Mouse (Mus musculus) midbrain, embryonic 12.5 days (tissue): ENCODE measurements at regions not wholly inside any gene's neighbourhood (a gene's known extent, or its start where the extent isn't known, plus 50 kb on each side); places are given as distances from the start of the nearest gene placed in this dataset.
"Not testable (repeated sequence)": the region's sequence is repeated elsewhere in the genome, so short reads cannot be mapped to it uniquely, and the experiment has no call there.

Experiments used
- ATAC-seq: fragments of 200-750 bp; cut with Nextera tagmentation; 2 replicates; pipeline ENCODE4 v1.8.0; 2017; ENCODE audit warnings: low read depth, moderate TSS enrichment, moderate library complexity; ENCODE audit not compliant: low FRiP score
- H3K27ac ChIP-seq: fragments of 300-500 bp; sonication (generic); replicated peaks from 2 replicates; pipeline ENCODE4 v1.5.1; 2016; ENCODE audit warnings: mild to moderate bottlenecking
- H3K27me3 ChIP-seq: fragments of 300-500 bp; sonication (generic); 2 replicates; pipeline ENCODE4 v1.6.1; 2016; ENCODE audit warnings: mild to moderate bottlenecking
- H3K36me3 ChIP-seq: fragments of 300-500 bp; sonication (generic); 2 replicates; pipeline ENCODE4 v1.6.1; 2016
- H3K4me1 ChIP-seq: fragments of 300-500 bp; sonication (generic); 2 replicates; pipeline ENCODE4 v1.6.1; 2016
- H3K4me2 ChIP-seq: fragments of 300-500 bp; sonication (generic); replicated peaks from 2 replicates; pipeline ENCODE4 v1.6.1; 2016; ENCODE audit warnings: mild to moderate bottlenecking, moderate library complexity
- H3K4me3 ChIP-seq: fragments of 300-500 bp; sonication (generic); 2 replicates; pipeline ENCODE4 v1.5.1; 2016; ENCODE audit warnings: mild to moderate bottlenecking
- H3K9ac ChIP-seq: fragments of 300-500 bp; sonication (generic); replicated peaks from 2 replicates; pipeline ENCODE4 v1.6.1; 2016; ENCODE audit warnings: mild to moderate bottlenecking, moderate library complexity
- H3K9me3 ChIP-seq: fragments of 300-500 bp; sonication (generic); 2 replicates; pipeline ENCODE4 v1.6.1; 2016; ENCODE audit warnings: mild to moderate bottlenecking
- WGBS: fragments of 180-500 bp; shearing (Covaris S2); methylation state at CpG from one replicate; pipeline ENCODE4 v1.1.7; 2016; 5-methylcytosine and 5-hydroxymethylcytosine counted together

- no peaks in the 10 kb centered on the region for H3K27me3 ChIP-seq
Observed at GRCm38 (mm10) chr12:46636888-46637287, 181.8 kb downstream of the Nova1 start.

GRCm38 (mm10) chr12:46635125-46635772, 183.5 kb downstream of the Nova1 start:
- Histone ChIP-seq H3K9ac (no peak overlapping the region), H3K27ac (peak overlapping the region; percentile 32; the same call in 1 of the 2 replicates)
- ATAC-seq = peak; percentile 87

More at GRCm38 (mm10) chr12:46636888-46637287, 181.8 kb downstream of the Nova1 start:
- no peak overlapping the region for H3K27ac ChIP-seq
- no peak overlapping the region for H3K9ac ChIP-seq
- H3K36me3 ChIP-seq = no peaks in the 10 kb centered on the region
- no peak overlapping the region for H3K4me3 ChIP-seq
- H3K4me2 ChIP-seq = no peak overlapping the region
- H3K4me1 ChIP-seq = peaks cover 12% of the 10 kb centered on the region
- no peaks in the 10 kb centered on the region for H3K9me3 ChIP-seq
- ATAC-seq = no peak

GRCm38 (mm10) chr12:46634771-46635124, 184.0 kb downstream of the Nova1 start:
- Histone ChIP-seq H3K27ac (peak overlapping the region; percentile 32), H3K27me3 (no peaks in the 10 kb centered on the region), H3K4me2 (no peak overlapping the region), H3K4me3 (no peak overlapping the region), H3K4me1 (peaks cover 12% of the 10 kb centered on the region), H3K9ac (no peak overlapping the region), H3K36me3 (no peaks in the 10 kb centered on the region), H3K9me3 (no peaks in the 10 kb centered on the region)
- 35% methylated on average over 1 of the region's 1 CpGs for WGBS
- no peak for ATAC-seq

More at GRCm38 (mm10) chr12:46635125-46635772, 183.5 kb downstream of the Nova1 start:
- Histone ChIP-seq H3K27me3 (no peaks in the 10 kb centered on the region), H3K4me1 (peaks cover 12% of the 10 kb centered on the region), H3K36me3 (no peaks in the 10 kb centered on the region), H3K9me3 (no peaks in the 10 kb centered on the region), H3K4me3 (no peak overlapping the region), H3K4me2 (no peak overlapping the region)
- 14% methylated on average over 6 of the region's 6 CpGs for WGBS

- H3K27ac ChIP-seq, H3K9me3 ChIP-seq, H3K36me3 ChIP-seq, H3K4me3 ChIP-seq, ATAC-seq, H3K4me2 ChIP-seq, H3K9ac ChIP-seq, H3K27me3 ChIP-seq: not testable (repeated sequence)
- H3K4me1 ChIP-seq = peaks cover 12% of the 10 kb centered on the region
Observed at GRCm38 (mm10) chr12:46632384-46632783, 186.3 kb downstream of the Nova1 start.

- no peak for ATAC-seq
- Histone ChIP-seq H3K4me2 (no peak overlapping the region), H3K27ac (no peak overlapping the region), H3K9me3 (no peaks in the 10 kb centered on the region), H3K36me3 (no peaks in the 10 kb centered on the region), H3K4me1 (no peaks in the 10 kb centered on the region), H3K9ac (no peak overlapping the region), H3K4me3 (no peak overlapping the region), H3K27me3 (no peaks in the 10 kb centered on the region)
- WGBS = 87% methylated on average over 2 of the region's 2 CpGs
Observed at GRCm38 (mm10) chr12:46627320-46627719, 191.4 kb downstream of the Nova1 start.

GRCm38 (mm10) chr12:46611439-46611838, 207.3 kb downstream of the Nova1 start:
- no peak for ATAC-seq
- H3K36me3 ChIP-seq = no peaks in the 10 kb centered on the region
- H3K27ac ChIP-seq = no peak overlapping the region

GRCm38 (mm10) chr12:46609580-46610311, 209.0 kb downstream of the Nova1 start:
- WGBS = 18% methylated on average over 12 of the region's 12 CpGs
- Histone ChIP-seq H3K9ac (no peak overlapping the region), H3K27ac (no peak overlapping the region), H3K4me3 (no peak overlapping the region), H3K27me3 (no peaks in the 10 kb centered on the region), H3K4me2 (no peak overlapping the region), H3K4me1 (peaks cover 3% of the 10 kb centered on the region; the same call in 1 of the 2 replicates), H3K9me3 (no peaks in the 10 kb centered on the region), H3K36me3 (no peaks in the 10 kb centered on the region)
- peak; percentile 81 for ATAC-seq

More at GRCm38 (mm10) chr12:46611439-46611838, 207.3 kb downstream of the Nova1 start:
- H3K4me3 ChIP-seq = no peak overlapping the region
- no peak overlapping the region for H3K9ac ChIP-seq
- 86% methylated on average over 2 of the region's 2 CpGs for WGBS
- no peaks in the 10 kb centered on the region for H3K9me3 ChIP-seq
- H3K4me2 ChIP-seq = no peak overlapping the region
- H3K4me1 ChIP-seq = peaks cover 3% of the 10 kb centered on the region; the same call in 1 of the 2 replicates
- H3K27me3 ChIP-seq = no peaks in the 10 kb centered on the region

GRCm38 (mm10) chr12:46608290-46608910, 210.3 kb downstream of the Nova1 start:
- H3K36me3 ChIP-seq = no peaks in the 10 kb centered on the region
- peak; percentile 79; the same call in 1 of the 2 replicates for ATAC-seq
- H3K4me1 ChIP-seq = peaks cover 3% of the 10 kb centered on the region; the same call in 1 of the 2 replicates
- H3K4me3 ChIP-seq = no peak overlapping the region
- H3K9me3 ChIP-seq = no peaks in the 10 kb centered on the region
- 53% methylated on average over 10 of the region's 10 CpGs for WGBS
- H3K27ac ChIP-seq = no peak overlapping the region
- H3K4me2 ChIP-seq = no peak overlapping the region
- no peak overlapping the region for H3K9ac ChIP-seq
- no peaks in the 10 kb centered on the region for H3K27me3 ChIP-seq

- no peak overlapping the region for H3K9ac ChIP-seq
- peak; percentile 68; the same call in 1 of the 2 replicates for ATAC-seq
- no peaks in the 10 kb centered on the region for H3K27me3 ChIP-seq
- H3K4me1 ChIP-seq = peaks cover 9% of the 10 kb centered on the region
- no peak overlapping the region for H3K27ac ChIP-seq
- H3K9me3 ChIP-seq = no peaks in the 10 kb centered on the region
- WGBS = 12% methylated on average over 4 of the region's 4 CpGs
- no peaks in the 10 kb centered on the region for H3K36me3 ChIP-seq
- no peak overlapping the region for H3K4me2 ChIP-seq
- no peak overlapping the region for H3K4me3 ChIP-seq
Observed at GRCm38 (mm10) chr12:46597200-46597599, 221.5 kb downstream of the Nova1 start.

- Histone ChIP-seq H3K4me3 (no peak overlapping the region), H3K9ac (no peak overlapping the region), H3K4me2 (no peak overlapping the region), H3K36me3 (no peaks in the 10 kb centered on the region), H3K4me1 (no peaks in the 10 kb centered on the region), H3K9me3 (no peaks in the 10 kb centered on the region), H3K27ac (no peak overlapping the region), H3K27me3 (no peaks in the 10 kb centered on the region)
- 84% methylated on average over 2 of the region's 2 CpGs for WGBS
- ATAC-seq = no peak
Observed at GRCm38 (mm10) chr12:46568665-46569064, 250.1 kb downstream of the Nova1 start.

- H3K27me3 ChIP-seq = no peaks in the 10 kb centered on the region
- H3K27ac ChIP-seq = no peak overlapping the region
- no peak overlapping the region for H3K4me2 ChIP-seq
- WGBS = 42% methylated on average over 2 of the region's 2 CpGs
- no peak overlapping the region for H3K9ac ChIP-seq
- H3K4me1 ChIP-seq = no peaks in the 10 kb centered on the region
- ATAC-seq = no peak
- no peaks in the 10 kb centered on the region for H3K9me3 ChIP-seq
- no peaks in the 10 kb centered on the region for H3K36me3 ChIP-seq
- no peak overlapping the region for H3K4me3 ChIP-seq
Observed at GRCm38 (mm10) chr12:46566324-46566723, 252.4 kb downstream of the Nova1 start.

- H3K4me1 ChIP-seq = no peaks in the 10 kb centered on the region
- no peak for ATAC-seq
- H3K27ac ChIP-seq = no peak overlapping the region
- no peak overlapping the region for H3K4me2 ChIP-seq
- 32% methylated on average over 3 of the region's 3 CpGs for WGBS
- H3K4me3 ChIP-seq = no peak overlapping the region
- H3K9ac ChIP-seq = no peak overlapping the region
- H3K27me3 ChIP-seq = no peaks in the 10 kb centered on the region
- no peaks in the 10 kb centered on the region for H3K36me3 ChIP-seq
- H3K9me3 ChIP-seq = no peaks in the 10 kb centered on the region
Observed at GRCm38 (mm10) chr12:46520942-46521341, 297.8 kb downstream of the Nova1 start.
